14 mouse cellular contexts compared by ENCODE assay signal in the genomic region with DNA sequence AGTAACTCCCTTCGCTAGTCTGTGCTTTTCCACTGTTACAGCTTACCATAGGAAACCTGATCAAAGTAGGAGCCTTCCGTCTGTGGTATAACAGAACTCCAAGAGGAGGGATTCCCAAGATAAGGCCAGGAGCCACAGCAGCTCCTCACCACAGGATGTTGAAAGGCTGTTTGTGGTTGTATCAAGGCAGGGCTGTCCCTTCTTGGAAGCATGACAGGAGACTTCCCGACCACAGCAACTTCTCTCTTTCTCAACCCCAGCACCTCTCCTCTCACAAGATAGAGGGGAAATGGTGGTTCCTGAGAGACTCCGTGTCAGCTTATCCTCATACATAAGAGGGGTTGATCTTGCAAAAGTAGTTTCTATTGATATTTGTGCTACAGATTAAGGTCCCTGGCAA. TPM values are rescaled to one million over a fixed set of nuclear protein-coding genes. Genes with fewer than 3 reads are reported as not detected.
A peak's percentile ranks its signal among the peaks of the same experiment; 100 is the strongest.
DNase-seq lines count a peak whose midpoint lies in the region; ATAC-seq lines count a peak whose summit lies in the region.
"Had no signal": no experiment of that assay in that cellular context is flagged by ENCODE, and none has a peak within 500 bp of the region (broad histone marks: within the 10 kb centered on the region; RNA-seq: fewer than 3 reads in every experiment).

No protein-coding gene starts in this region.

- peaks cover 98% of the 10 kb centered on the region for H3K4me1 ChIP-seq in erythroblast, embryonic 14.5 days (ENCODE audit: control insufficient read depth)
- no peaks in the 10 kb centered on the region for H3K4me1 ChIP-seq in midbrain, embryonic 11.5 days (ENCODE audit: control insufficient read depth, insufficient read depth, low read length)
- no peaks in the 10 kb centered on the region for H3K4me1 ChIP-seq in midbrain, embryonic 16.5 days (ENCODE audit: control insufficient read depth, insufficient read depth, low read length)
- peaks cover 90% of the 10 kb centered on the region for H3K4me1 ChIP-seq in liver, embryonic 16.5 days (ENCODE audit: control insufficient read depth, low read depth, low read length)
- peaks cover 2% of the 10 kb centered on the region; the same call in 1 of the 2 replicates for H3K4me1 ChIP-seq in intestine, embryonic 15.5 days (replicated peaks)

- WGBS in midbrain, embryonic 11.5 days: 77% methylated on average over 4 of the region's 4 CpGs
- 80% methylated on average over 4 of the region's 4 CpGs for WGBS in midbrain, embryonic 16.5 days
- WGBS in liver, embryonic 16.5 days (ENCODE audit: insufficient replicate concordance): 19% methylated on average over 4 of the region's 4 CpGs
- 79% methylated on average over 4 of the region's 4 CpGs for WGBS in intestine, embryonic 15.5 days

- H3K9me3 ChIP-seq in erythroblast, embryonic 14.5 days (ENCODE audit: control insufficient read depth, low read length): no peaks in the 10 kb centered on the region
- H3K9me3 ChIP-seq in midbrain, embryonic 11.5 days (ENCODE audit: control insufficient read depth, low read length): no peaks in the 10 kb centered on the region
- no peaks in the 10 kb centered on the region for H3K9me3 ChIP-seq in midbrain, embryonic 16.5 days (replicated peaks; ENCODE audit: control insufficient read depth, low read length, poor library complexity, severe bottlenecking)
- no peaks in the 10 kb centered on the region for H3K9me3 ChIP-seq in liver, embryonic 16.5 days (replicated peaks; ENCODE audit: control insufficient read depth, low read length)
- H3K9me3 ChIP-seq in intestine, embryonic 15.5 days: no peaks in the 10 kb centered on the region
- H3K9me3 ChIP-seq: heart, embryonic 15.5 days had no signal

- ATAC-seq in erythroblast, adult 5-6 weeks (replicated peaks; ENCODE audit: low FRiP score, poor library complexity, severe bottlenecking): no peak
- ATAC-seq in midbrain, embryonic 11.5 days (ENCODE audit: low FRiP score): no peak
- no peak for ATAC-seq in midbrain, embryonic 16.5 days
- no peak for ATAC-seq in liver, embryonic 16.5 days (ENCODE audit: low read depth)
- ATAC-seq in intestine, embryonic 15.5 days: no peak
- ATAC-seq: hindbrain, postnatal 0 days had no signal

- peaks cover 71% of the 10 kb centered on the region for H3K36me3 ChIP-seq in erythroblast, embryonic 14.5 days (ENCODE audit: control insufficient read depth)
- no peaks in the 10 kb centered on the region for H3K36me3 ChIP-seq in midbrain, embryonic 11.5 days (ENCODE audit: control insufficient read depth, insufficient read depth, low read length)
- no peaks in the 10 kb centered on the region for H3K36me3 ChIP-seq in midbrain, embryonic 16.5 days (ENCODE audit: control insufficient read depth, insufficient read depth, low read length)
- no peaks in the 10 kb centered on the region for H3K36me3 ChIP-seq in liver, embryonic 16.5 days (ENCODE audit: control insufficient read depth, insufficient read depth)
- H3K36me3 ChIP-seq in intestine, embryonic 15.5 days: no peaks in the 10 kb centered on the region
- H3K36me3 ChIP-seq: heart, embryonic 15.5 days had no signal

- peak; percentile 17 for DNase-seq in midbrain, embryonic 11.5 days (ENCODE audit: low spot score, missing footprints)
- no peak for DNase-seq in gastrocnemius, postnatal 14 days
- no peak for DNase-seq in right cerebral cortex, postnatal 25 days
- DNase-seq: cerebellum, adult 8-10 months; embryo, embryonic 11 days; lung, postnatal 4 days had no signal

- H3K27ac ChIP-seq in midbrain, embryonic 11.5 days (ENCODE audit: low read depth, low read length): no peak overlapping the region
- H3K27ac ChIP-seq in midbrain, embryonic 16.5 days (ENCODE audit: low read length): no peak overlapping the region
- peak overlapping the region; percentile 83 for H3K27ac ChIP-seq in liver, embryonic 16.5 days (ENCODE audit: low read length)
- no peak overlapping the region for H3K27ac ChIP-seq in intestine, embryonic 15.5 days
- H3K27ac ChIP-seq: heart, embryonic 15.5 days; hindbrain, postnatal 0 days; kidney, postnatal 0 days had no signal

- H3K27me3 ChIP-seq in erythroblast, embryonic 14.5 days (ENCODE audit: control insufficient read depth): no peaks in the 10 kb centered on the region
- no peaks in the 10 kb centered on the region for H3K27me3 ChIP-seq in midbrain, embryonic 11.5 days (ENCODE audit: control insufficient read depth, insufficient read depth, low read length)
- no peaks in the 10 kb centered on the region for H3K27me3 ChIP-seq in midbrain, embryonic 16.5 days (ENCODE audit: control insufficient read depth, insufficient read depth, low read depth, low read length)
- no peaks in the 10 kb centered on the region for H3K27me3 ChIP-seq in liver, embryonic 16.5 days (ENCODE audit: control insufficient read depth, insufficient read depth, low read depth, low read length)
- no peaks in the 10 kb centered on the region for H3K27me3 ChIP-seq in intestine, embryonic 15.5 days (replicated peaks)
- H3K27me3 ChIP-seq: heart, embryonic 15.5 days had no signal

- H3K4me2 ChIP-seq in midbrain, embryonic 11.5 days: no peak overlapping the region
- no peak overlapping the region for H3K4me2 ChIP-seq in midbrain, embryonic 16.5 days (ENCODE audit: low read length)
- peak overlapping the region; percentile 42 for H3K4me2 ChIP-seq in liver, embryonic 16.5 days (ENCODE audit: low read depth, low read length)
- no peak overlapping the region for H3K4me2 ChIP-seq in intestine, embryonic 15.5 days (replicated peaks)
- H3K4me2 ChIP-seq: heart, embryonic 15.5 days had no signal

- peak overlapping the region; percentile 52 for H3K4me3 ChIP-seq in erythroblast, embryonic 14.5 days (replicated peaks)
- no peak overlapping the region for H3K4me3 ChIP-seq in midbrain, embryonic 11.5 days (ENCODE audit: low read depth, low read length)
- H3K4me3 ChIP-seq in midbrain, embryonic 16.5 days (ENCODE audit: low read depth, low read length): no peak overlapping the region
- H3K4me3 ChIP-seq in liver, embryonic 16.5 days (ENCODE audit: low read depth, low read length): peak overlapping the region; percentile 0
- no peak overlapping the region for H3K4me3 ChIP-seq in intestine, embryonic 15.5 days (replicated peaks)
- H3K4me3 ChIP-seq: heart, embryonic 15.5 days had no signal

- H3K9ac ChIP-seq in midbrain, embryonic 11.5 days (ENCODE audit: low read length): no peak overlapping the region
- H3K9ac ChIP-seq in midbrain, embryonic 16.5 days (ENCODE audit: low read depth, low read length): no peak overlapping the region
- H3K9ac ChIP-seq in liver, embryonic 16.5 days (ENCODE audit: low read depth, low read length): peak overlapping the region; percentile 37
- no peak overlapping the region for H3K9ac ChIP-seq in intestine, embryonic 15.5 days
- H3K9ac ChIP-seq: heart, embryonic 15.5 days had no signal

- intact Hi-C loops in gastrocnemius, postnatal 14 days (cut with DNase I; ENCODE audit: low total_unique reads): no loop called here

RNA-seq across cellular contexts. Expression of a gene that starts 47.0 kb away (rescaled TPM):
- polyA plus RNA-seq in erythroblast, embryonic 14.5 days (2012): 21.3 and 32.0 TPM in 2 replicates
- total RNA-seq in erythroblast, adult 5-6 weeks (2015; ENCODE audit: low replicate concordance): 92.0 and 100 TPM in 2 replicates
- total RNA-seq in erythroblast, adult 5-6 weeks (2017; ENCODE audit: low replicate concordance): 129 and 143 TPM in 2 replicates
- 10.2 and 11.8 TPM in 2 replicates for polyA plus RNA-seq in midbrain, embryonic 11.5 days (2014; fragmentation: Nextera tagmentation; extraction: Ambion mirVana)
- polyA plus RNA-seq in midbrain, embryonic 16.5 days (2015; fragmentation: Nextera tagmentation; extraction: Ambion mirVana): 1.0 and 1.4 TPM in 2 replicates
- polyA plus RNA-seq in liver, embryonic 16.5 days (2015; fragmentation: Nextera tagmentation; extraction: Ambion mirVana): 18.5 and 20.0 TPM in 2 replicates
- total RNA-seq in gastrocnemius, postnatal 14 days (2021): 10 to 100 TPM; 17.1 to 24.8 TPM
- 2.6 and 2.7 TPM in 2 replicates for polyA plus RNA-seq in intestine, embryonic 15.5 days (2015; fragmentation: Nextera tagmentation; extraction: Ambion mirVana)

Comparison
In these comparisons a context has a peak if more than half of its experiments do, and no peak if none do; other contexts are left out.
1. H3K4me3 ChIP-seq: peak in erythroblast, embryonic 14.5 days (single experiment) and liver, embryonic 16.5 days (single experiment); none in midbrain, embryonic 11.5 days (single experiment), midbrain, embryonic 16.5 days (single experiment) and intestine, embryonic 15.5 days (single experiment).